Mouse (Mus musculus): ENCODE measurements around the gene Mafk.

The Mafk gene

GRCm38 (mm10) chr5:139818801-139819200 is 27.5 kb downstream of the Mafk start:
- peak; percentile 56 for DNase-seq (ENCODE audit: low spot score)

DNA sequence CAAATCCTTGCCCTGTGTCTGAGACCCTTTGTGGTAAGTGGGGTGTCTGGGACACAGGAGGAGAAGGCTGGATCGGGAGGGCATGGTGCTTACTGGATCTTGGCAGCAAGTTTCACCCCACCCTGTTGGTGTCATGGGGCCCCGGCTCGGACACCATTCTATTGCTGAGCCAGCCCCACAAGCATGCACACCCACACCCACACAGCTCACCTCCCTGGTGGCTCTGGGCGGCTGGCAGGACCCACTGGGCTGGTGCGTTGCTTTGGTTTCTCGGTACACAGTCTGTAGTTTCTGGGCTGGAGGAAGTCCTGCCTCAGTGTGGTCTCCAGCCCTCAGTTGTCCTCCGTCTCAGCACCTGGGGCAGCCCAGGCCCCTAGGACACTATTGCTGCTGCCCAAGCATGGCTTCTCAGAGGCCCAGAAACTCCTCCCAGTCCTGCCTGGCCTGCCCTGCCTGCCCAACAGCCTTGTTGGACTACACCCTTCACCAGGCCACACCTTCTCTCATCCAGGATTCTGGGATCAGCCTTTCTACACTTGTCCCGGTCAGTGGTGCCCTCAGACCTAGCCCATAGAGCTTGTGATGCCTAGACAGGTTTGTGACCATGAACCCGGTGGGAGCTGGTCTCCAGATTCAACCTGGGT is 28.3 kb downstream of the Mafk start, which contains the start of gene Tmem184a:
TSS of gene Tmem184a (minus strand) at position 380 of the 644 bp plus-strand sequence.
- peak; percentile 46 for DNase-seq (ENCODE audit: low spot score)

DNA sequence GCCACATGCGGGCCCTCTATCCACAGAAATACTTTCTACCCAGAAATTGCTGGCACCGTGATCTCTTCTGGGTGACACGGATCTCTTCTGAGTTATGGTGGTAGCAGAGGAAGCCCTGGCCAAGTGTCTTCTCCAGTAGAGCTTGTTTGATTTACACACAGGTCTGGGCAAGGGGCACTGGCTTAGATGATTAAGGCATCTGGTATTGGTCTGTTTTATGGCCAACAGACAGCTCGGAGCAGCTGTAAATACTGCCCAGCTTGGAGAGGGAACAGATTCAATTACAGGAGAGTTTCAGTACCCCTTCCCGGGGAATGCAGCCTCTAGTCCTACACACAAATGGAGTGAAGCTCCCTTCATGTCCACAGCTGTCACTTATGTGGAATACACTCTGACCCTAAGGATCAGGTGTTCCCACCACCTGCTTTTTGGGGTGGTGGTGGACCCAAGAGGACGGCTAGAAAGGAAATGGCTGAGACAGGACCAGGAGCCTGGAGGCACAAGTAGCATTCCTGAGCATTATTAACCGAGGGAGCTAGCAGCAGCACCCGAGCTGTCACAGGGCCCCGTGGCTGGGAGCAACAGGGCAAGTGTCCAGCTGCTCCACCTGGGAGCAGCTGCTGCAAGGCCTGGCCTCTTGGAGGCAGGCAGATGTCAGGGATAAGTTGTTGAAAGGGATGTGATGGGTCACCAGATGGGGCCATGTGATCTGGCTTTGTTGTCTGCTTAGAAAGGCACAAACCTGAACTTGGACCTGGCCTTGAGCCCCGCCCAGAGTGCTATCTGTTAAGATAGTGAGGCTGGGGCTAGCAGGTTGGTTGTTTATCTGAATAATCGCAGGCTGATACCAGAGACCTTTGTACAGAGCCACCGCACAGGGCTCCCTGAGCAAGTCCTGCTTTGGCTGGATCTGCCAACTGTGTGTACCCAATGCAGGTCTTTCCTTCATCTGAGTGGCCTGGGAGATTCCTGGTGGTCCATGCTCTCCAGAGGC is 30.4 kb downstream of the Mafk start:
- DNase-seq (ENCODE audit: low spot score): no peak

DNA sequence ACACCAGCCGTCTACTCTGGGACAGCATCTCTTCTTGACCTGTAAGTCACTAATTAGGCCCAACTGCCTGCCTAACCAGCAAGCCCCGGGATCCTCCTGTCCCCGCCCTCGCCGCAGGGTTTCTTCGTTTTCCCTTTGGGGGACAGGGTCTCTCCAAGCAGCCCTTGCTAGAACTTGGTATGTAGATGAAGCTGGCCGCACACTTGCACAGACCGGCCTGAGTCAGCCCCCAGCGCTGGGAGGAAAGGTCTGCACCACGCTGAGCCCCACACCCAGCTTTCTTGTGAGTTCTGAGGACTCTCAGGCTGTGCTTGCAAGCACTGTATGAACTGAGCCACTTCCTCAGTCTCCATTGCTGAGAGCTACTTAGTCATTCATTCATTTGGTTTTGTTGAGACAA is 33.2 kb downstream of the Mafk start:
- no peak for DNase-seq (ENCODE audit: low spot score)

DNA sequence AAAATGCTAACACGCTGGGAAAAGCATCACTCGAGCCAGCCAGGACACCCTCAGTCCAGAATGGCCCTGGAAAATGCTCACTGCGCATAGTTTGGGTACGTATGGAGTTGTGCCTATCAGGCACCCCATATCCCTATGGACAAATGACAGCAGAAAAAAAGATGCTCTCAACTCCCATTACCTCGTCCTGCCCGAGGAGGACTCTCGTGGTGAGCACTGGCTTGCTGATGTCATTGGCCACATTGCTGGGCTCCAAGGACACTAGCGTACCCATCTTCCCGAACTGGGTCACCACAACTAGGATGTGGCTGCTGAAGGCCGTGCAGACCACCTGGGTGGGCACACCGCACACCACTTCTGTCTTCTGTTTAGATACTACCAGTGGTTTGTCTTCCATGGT is 34.6 kb downstream of the Mafk start:
- no peak for DNase-seq (ENCODE audit: low spot score)

DNA sequence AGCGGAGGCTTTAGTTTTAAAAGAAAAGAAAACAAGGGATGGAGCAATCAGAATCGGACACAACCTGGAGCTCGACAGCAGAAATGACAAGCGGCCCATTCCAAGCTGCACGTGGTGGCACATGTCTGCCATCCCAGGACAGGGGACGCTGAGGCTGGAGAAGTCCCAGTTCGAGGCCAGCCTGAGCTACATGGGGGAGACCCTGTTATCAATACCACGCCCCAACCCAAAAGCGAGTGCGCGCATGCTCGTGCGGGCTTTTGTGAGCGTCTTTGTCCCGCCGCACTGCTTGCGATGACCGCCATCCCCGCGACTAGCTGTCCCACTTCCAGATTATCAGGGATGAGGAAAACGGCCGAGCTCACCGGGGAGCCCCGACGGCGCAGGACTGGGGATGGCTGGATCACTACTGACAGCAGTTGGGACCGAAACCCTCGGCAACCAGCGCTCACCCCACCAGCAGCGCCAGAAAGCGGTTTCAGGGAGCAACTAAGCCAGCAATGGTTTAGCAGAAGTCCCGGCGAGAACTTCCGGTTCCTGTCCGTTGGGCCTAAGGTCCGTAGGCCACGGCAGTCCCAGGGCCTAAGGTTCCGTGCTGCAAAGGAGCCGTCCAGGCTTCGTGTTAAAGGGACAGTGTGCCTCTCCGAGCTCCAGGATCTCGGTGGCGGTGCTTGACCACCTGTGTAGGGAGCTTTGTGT is 35.2 kb downstream of the Mafk start, which contains the start of the genes Gm26938 and Psmg3:
TSS of gene Gm26938 (minus strand) at position 51 of the 699 bp plus-strand sequence.
TSS of gene Psmg3 (minus strand) at position 529 of the 699 bp plus-strand sequence.
- peak; percentile 90 for DNase-seq (ENCODE audit: low spot score)

- DNase-seq (ENCODE audit: low spot score): no peak
Observed at GRCm38 (mm10) chr5:139827593-139827992, 36.3 kb downstream of the Mafk start.

GRCm38 (mm10) chr5:139829384-139829783 is 38.1 kb downstream of the Mafk start:
- DNase-seq (ENCODE audit: low spot score): no peak

DNA sequence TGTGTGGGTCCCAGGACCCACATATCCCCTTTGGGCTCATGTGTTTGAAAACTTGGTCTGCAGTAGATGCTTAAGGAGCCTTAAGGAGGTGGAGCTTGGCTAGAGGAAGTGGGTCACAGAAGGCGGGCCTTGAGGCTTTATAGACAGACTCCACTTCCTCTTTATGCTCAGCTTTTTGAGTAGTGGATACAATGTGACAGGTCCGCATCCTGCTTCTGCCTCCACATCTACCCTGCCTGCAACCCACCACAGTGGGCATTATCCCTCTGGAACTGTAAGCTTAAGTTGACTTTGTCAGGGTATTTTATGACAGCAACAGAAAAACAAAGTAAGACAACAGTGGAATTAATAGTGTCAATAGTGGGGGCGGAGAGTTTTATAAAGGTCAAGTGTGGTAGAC is 39.4 kb downstream of the Mafk start:
- DNase-seq (ENCODE audit: low spot score): no peak

GRCm38 (mm10) chr5:139832125-139832524 is 40.8 kb downstream of the Mafk start:
- no peak for DNase-seq (ENCODE audit: low spot score)

DNA sequence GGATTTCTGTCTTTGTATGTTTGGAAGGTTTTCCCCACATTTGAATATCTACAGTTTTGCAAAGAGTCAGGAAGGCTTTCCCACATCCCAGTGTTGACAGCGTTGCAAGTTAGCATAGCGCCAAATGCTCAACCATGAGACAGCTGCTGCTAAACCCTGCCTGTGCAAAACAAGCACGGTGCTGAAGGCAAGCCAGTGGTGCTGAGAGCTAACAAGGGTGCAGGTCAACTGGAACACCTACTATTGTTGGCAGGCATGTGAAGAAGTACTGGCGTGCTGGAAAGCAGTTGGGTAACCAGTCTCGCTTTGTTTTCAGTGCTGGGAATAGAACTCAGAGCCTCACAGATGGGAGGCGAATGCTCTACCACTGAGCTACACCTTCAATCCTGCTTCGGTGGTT is 44.4 kb downstream of the Mafk start:
- no peak for DNase-seq (ENCODE audit: low spot score)

DNA sequence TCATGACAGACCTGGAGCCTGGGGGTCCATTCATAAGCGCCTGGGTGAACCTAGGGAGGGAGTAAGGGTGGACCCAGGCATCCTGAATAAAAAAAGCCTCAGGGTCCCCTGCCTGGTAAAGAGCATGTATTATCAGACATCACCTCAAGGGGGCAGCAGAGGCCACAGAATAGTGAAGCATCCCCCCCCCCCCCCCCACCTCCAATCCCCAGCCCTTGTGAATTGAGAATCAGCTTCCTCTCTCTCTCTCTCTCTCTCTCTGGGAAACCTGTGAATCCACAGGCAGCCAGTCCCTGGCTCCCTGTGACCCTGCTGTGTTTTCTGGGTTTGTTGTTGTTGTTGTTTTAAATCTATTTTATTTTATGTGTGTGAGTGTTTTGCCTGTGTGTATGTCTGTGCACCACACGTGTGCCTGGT is 47.2 kb downstream of the Mafk start:
- peak; percentile 78 for DNase-seq (ENCODE audit: low spot score)

DNA sequence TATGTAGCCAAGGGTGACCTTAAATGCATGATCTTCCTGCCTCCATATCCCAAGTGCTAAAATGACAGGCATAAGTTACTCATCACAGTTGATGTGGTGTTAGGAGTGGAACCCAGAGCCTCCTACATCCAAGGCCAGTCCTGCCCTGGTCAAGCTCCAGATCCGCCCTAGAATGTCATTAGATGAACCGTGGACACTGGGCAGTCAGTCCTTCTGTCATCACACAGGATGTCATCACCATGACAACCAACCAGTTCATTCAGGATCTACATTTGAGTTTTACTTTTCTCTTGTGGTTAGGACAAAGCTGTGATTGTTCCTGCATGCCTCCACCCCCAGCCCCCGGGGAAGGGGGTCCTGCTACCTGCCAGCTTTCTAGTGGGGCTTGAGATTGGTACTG is 47.8 kb downstream of the Mafk start:
- no peak for DNase-seq (ENCODE audit: low spot score)

DNA sequence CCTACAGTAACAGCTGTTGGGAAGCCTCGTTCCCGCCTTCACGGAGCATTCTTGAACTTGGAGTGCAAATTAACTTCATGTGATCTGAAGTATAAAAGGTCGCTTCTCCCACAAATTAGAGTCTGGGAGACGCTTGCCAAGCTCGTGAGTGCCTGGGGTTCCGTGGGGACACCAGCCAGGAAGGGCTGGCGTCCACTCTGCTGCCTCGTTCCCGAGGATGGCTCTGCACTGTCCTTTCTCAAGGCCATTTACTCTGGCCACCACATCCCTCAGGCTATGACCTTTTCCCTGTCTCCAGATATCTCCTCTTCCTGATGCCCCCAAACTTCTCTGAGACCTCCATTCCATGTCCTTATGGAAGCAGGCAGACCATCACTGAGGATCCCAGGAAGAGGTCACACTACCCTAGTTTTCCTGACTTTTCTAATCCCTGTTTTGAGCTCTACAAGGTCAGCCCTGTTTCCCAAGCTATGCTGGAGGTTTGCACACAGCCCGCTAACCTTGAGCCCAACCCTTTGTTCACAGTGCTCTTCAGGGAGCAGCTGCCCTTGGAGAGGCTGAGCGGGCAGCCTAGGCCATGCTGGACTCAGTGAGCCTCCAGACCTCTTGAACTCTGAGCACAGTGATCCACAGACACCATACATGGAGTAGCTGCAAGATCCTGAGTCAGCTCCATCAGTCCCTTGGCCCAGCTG is 58.5 kb downstream of the Mafk start:
- DNase-seq (ENCODE audit: low spot score): no peak

Measured in urinary bladder, postnatal 25 days (tissue).